Mouse (Mus musculus) myocyte (in vitro differentiated cells): Measurements from ENCODE around the gene Dmwd.

ENCODE experiments used
- CEBPB ChIP-seq: IDR thresholded peaks from 2 replicates; pipeline ENCODE4 v1.6.1; 2011; ENCODE audit warnings: mild to moderate bottlenecking, moderate library complexity; ENCODE audit not compliant: poor library complexity, insufficient read depth, severe bottlenecking
- MAX ChIP-seq: IDR thresholded peaks from one replicate; pipeline ENCODE4 v1.6.1; 2011; ENCODE audit warnings: low read depth, mild to moderate bottlenecking, control low read depth
- MYOD1 ChIP-seq, 3 experiments: IDR thresholded peaks; one replicate each; pipeline ENCODE4 v1.6.1; 2011; ENCODE audit warnings: control low read depth in 2 of 3, low read depth in 2 of 3, mild to moderate bottlenecking in 2 of 3, moderate library complexity in 1 of 3; ENCODE audit not compliant: insufficient read length in 2 of 3, control insufficient read depth in 1 of 3
- POLR2A ChIP-seq: IDR thresholded peaks from one replicate; pipeline ENCODE4 v1.6.1; 2011; ENCODE audit warnings: low read depth, mild to moderate bottlenecking, control low read depth, moderate library complexity; ENCODE audit not compliant: insufficient read length
- REST ChIP-seq: IDR thresholded peaks from one replicate; pipeline ENCODE4 v1.6.1; 2011; ENCODE audit warnings: mild to moderate bottlenecking, control low read depth, moderate library complexity; ENCODE audit not compliant: insufficient read depth, insufficient read length
- TCF12 ChIP-seq: IDR thresholded peaks from one replicate; pipeline ENCODE4 v1.6.1; 2011; ENCODE audit warnings: mild to moderate bottlenecking, control low read depth; ENCODE audit not compliant: poor library complexity, insufficient read depth, severe bottlenecking

DNA sequence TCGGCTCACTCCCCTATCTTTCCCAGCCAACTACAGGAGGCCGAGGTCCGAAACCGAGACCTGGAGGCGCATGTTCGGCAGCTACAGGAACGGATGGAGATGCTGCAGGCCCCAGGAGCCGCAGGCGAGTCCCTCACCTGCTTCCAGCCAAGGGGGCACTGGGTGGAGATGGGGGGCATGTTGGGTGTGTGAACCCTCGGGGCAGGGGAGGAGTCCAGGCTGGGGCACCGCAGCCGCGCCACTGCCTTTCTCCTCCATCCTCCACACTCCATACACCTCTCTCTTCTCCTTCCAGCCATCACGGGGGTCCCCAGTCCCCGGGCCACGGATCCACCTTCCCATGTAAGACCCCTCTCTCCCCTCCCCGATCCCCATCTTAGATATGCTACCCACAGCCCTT lies 15.9 kb downstream of the Dmwd start:
- no peak for TF ChIP-seq POLR2A
- no peak for TF ChIP-seq CEBPB
- no peak for TF ChIP-seq MYOD1 (IDR thresholded peaks at IDR 0.05; ENCODE audit: control insufficient read depth in 1 of 3, insufficient read length in 2 of 3, low read depth in 2 of 3)
- TF ChIP-seq REST: no peak
- TF ChIP-seq MAX: no peak
- no peak for TF ChIP-seq TCF12
